Mouse (Mus musculus) bone marrow, adult 2 months (tissue): Measurements from ENCODE around the gene Foxr2.

Source experiments
- CTCF ChIP-seq: fragments of 200-500 bp; IDR thresholded peaks from 2 replicates; pipeline ENCODE4 v1.5.1; 2011; ENCODE audit warnings: low read length, control low read depth; ENCODE audit not compliant: control insufficient read depth, insufficient read depth
- POLR2A ChIP-seq: fragments of 200-500 bp; IDR thresholded peaks from 2 replicates; pipeline ENCODE4 v1.6.1; 2011; ENCODE audit warnings: low read depth, mild to moderate bottlenecking, control low read depth, low read length, borderline replicate concordance; ENCODE audit not compliant: control insufficient read depth

DNA sequence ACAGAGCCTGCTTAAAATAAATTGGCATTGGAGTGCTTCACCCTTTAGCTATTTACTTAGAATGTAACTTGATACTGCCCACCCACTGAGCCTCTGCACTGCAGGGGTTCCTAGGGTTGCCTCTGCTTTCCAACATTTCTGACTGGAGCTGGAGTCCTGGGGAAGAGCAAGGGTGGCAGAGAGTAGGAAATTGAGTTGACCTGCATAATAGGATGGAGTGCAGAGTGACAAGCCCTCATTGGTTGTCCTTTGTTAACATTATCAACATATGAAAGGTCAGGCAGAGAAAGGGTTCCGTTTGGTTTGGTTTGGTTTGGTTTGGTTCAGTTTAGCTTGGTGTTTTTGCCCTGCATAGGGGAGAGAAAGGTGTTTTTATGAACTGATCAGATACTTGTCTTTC, 33.2 kb downstream of the Foxr2 start:
- no peak for TF ChIP-seq CTCF
- TF ChIP-seq POLR2A = no peak
